Mouse (Mus musculus): ENCODE measurements at regions not wholly inside any gene's neighbourhood (a gene's known extent, or its start where the extent isn't known, plus 50 kb on each side); places are given as distances from the start of the nearest gene placed in this dataset.

GRCm38 (mm10) chr1:183504103-183504841, 86.3 kb downstream of the Hhipl2 start:
- intact Hi-C loops (cut with DNase I) = no loop called here
- DNase-seq (ENCODE audit: low spot score in 2 of 2) = no peak

DNA sequence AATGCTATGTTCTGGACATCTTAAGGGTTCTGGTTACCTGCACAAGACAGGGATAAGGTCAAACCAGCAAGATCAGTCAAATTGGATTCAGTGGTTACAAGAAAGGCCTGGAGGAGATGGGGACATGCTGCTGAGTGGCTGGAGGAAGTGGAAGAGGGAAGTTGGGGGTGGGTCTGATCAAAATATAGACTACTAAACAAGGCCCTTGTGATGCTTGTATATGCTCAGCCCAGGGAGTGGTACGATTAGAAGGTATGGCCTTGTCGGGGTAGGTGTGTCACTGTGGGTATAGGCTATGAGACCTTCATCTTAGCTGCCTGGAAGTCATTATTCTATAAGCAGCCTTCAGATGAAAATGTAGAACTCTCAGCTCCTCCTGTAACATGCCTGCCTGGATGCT, 89.9 kb downstream of the Hhipl2 start:
- DNase-seq (ENCODE audit: low spot score in 2 of 2) = no peak
- intact Hi-C loops (cut with DNase I) = no loop called here

- no peak for DNase-seq (ENCODE audit: low spot score in 2 of 2)
- intact Hi-C loops (cut with DNase I) = no loop called here
Measured at GRCm38 (mm10) chr1:183510759-183511158, 92.7 kb downstream of the Hhipl2 start.

- DNase-seq (ENCODE audit: low spot score in 2 of 2) = no peak
- intact Hi-C loops (cut with DNase I) = no loop called here
Measured at GRCm38 (mm10) chr1:183513876-183514275, 95.9 kb downstream of the Hhipl2 start.

- DNase-seq (ENCODE audit: low spot score in 2 of 2) = no peak
- intact Hi-C loops (cut with DNase I) = no loop called here
Measured at GRCm38 (mm10) chr1:183514281-183514983, 96.4 kb downstream of the Hhipl2 start.

GRCm38 (mm10) chr1:183514984-183515287, 96.9 kb downstream of the Hhipl2 start:
- intact Hi-C loops (cut with DNase I) = no loop called here

DNA sequence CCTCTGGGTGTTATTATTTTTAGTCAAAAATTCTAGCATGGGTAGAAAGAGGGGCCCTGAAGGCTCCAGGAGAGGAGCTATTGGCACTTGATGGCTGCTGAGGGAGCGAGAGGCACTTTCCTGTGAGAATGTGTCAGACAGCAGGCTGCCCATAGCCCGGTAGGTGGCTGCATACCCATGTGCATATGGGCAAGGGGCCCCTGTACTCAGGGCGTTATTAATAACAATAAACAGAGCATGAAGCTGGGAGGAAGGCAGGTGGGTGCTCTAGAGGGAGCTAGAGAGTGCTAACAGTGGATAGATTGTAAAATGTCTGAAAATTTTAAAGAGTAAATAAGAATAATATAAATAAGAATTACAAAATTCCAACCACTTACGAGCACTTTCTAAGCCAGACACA, 98.2 kb downstream of the Hhipl2 start:
- DNase-seq (ENCODE audit: low spot score in 2 of 2) = no peak
- intact Hi-C loops (cut with DNase I) = no loop called here

More at GRCm38 (mm10) chr1:183514984-183515287, 96.9 kb downstream of the Hhipl2 start:
- no peak for DNase-seq (ENCODE audit: low spot score in 2 of 2)

- DNase-seq (ENCODE audit: low spot score in 2 of 2) = no peak
- intact Hi-C loops (cut with DNase I) = no loop called here
Measured at GRCm38 (mm10) chr1:183517236-183517635, 99.2 kb downstream of the Hhipl2 start.

GRCm38 (mm10) chr1:183521569-183521968, 103.6 kb downstream of the Hhipl2 start:
- intact Hi-C loops (cut with DNase I) = no loop called here
- DNase-seq (ENCODE audit: low spot score in 2 of 2) = no peak

DNA sequence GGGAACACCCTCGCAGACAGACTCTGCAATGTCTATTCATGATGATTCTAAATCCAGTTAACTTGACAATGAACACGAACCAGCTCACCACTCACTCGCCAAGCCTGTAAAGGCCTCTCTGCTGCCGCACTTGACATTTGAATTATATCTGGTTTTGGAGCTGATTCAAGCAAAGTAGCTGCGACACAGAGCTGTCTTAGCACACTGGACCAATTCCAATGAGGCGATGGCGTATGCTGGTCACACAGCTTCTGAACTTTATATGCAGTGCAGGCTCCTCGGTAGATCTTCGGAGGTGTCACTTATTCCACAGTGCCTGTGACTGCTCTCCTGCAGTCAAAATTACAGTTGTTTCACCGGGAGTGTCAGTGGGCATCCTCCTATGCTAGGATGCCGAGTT, 115.4 kb downstream of the Hhipl2 start:
- no peak for DNase-seq (ENCODE audit: low spot score in 2 of 2)
- intact Hi-C loops (cut with DNase I) = no loop called here

- no peak for DNase-seq (ENCODE audit: low spot score in 2 of 2)
- intact Hi-C loops (cut with DNase I) = no loop called here
Measured at GRCm38 (mm10) chr1:183548752-183549387, 130.9 kb downstream of the Hhipl2 start.

DNA sequence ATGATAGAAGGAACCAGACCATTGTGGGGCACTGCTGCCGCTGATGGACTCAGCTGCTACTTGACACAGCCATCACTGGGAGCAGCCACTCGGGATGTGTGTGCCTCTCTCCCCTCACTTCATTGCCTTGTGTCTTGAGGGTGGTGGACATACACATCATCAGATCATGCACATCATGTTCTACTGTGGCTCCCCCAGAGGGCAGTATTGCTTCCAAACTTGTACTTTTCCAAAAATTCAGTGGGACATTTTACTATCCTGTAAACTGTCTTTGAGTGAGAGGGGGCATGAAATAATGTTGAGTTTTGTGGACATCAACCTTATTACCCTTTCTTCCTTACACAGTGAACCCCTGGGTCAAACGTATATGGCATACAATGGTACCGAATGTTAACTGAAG, 134.6 kb downstream of the Hhipl2 start:
- intact Hi-C loops (cut with DNase I) = no loop called here
- DNase-seq (ENCODE audit: low spot score in 2 of 2) = no peak

- no peak for DNase-seq (ENCODE audit: low spot score in 2 of 2)
- intact Hi-C loops (cut with DNase I) = no loop called here
Measured at GRCm38 (mm10) chr1:183553219-183553618, 135.2 kb downstream of the Hhipl2 start.

GRCm38 (mm10) chr1:183562853-183563252, 144.8 kb downstream of the Hhipl2 start:
- intact Hi-C loops (cut with DNase I) = no loop called here
- no peak for DNase-seq (ENCODE audit: low spot score in 2 of 2)

DNA sequence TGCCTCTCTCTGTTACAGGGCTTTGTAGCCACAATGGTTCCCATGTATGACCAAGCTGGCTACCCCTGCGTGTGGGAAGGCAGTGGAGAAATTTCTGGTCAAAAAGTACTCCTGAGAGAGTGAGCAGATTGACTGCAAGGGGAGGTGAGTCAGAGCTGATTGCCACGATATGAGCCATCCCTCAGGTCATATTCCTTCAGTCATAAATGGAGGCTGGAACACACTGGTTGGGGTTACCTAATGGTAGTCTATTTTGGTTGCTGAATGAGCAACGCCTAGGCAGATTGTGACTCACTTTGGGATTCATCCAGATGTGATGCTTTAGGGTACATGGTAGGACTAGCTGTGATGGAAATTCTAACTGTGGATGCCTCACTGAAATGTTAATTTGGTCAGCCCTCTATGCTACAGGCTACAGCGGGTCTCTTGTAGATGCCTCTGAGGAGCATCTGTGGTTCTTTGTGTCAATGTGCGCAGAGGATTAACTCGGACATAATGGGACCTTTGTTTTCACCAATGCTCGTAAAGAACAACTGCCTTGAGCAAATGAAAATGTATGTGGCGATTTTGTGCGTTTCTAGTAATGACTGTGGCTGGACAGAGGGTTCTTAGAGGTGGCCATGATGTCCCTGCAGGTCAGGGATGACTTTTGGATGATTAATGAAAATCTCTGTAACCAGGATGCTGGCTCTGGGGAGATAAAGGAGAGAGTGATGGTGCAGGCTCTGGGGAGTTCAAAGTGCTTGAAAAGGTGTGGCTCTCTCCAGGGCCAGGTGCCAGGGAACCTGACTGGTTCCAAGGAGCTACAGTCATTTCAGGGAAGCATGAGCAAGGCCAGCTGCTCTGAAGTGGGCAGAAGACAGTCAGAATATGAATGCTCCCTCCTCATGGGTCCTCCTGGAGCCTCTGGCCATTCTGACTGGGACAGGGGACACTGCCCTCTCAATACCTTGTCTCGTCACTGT, 155.9 kb downstream of the Hhipl2 start:
- DNase-seq (ENCODE audit: low spot score in 2 of 2) = no peak
- intact Hi-C loops (cut with DNase I) = no loop called here

- intact Hi-C loops (cut with DNase I) = no loop called here
- no peak for DNase-seq (ENCODE audit: low spot score in 2 of 2)
Measured at GRCm38 (mm10) chr1:183584861-183585260, 166.8 kb downstream of the Hhipl2 start.

GRCm38 (mm10) chr1:183586406-183586805, 168.4 kb downstream of the Hhipl2 start:
- intact Hi-C loops (cut with DNase I) = no loop called here
- no peak for DNase-seq (ENCODE audit: low spot score in 2 of 2)

DNA sequence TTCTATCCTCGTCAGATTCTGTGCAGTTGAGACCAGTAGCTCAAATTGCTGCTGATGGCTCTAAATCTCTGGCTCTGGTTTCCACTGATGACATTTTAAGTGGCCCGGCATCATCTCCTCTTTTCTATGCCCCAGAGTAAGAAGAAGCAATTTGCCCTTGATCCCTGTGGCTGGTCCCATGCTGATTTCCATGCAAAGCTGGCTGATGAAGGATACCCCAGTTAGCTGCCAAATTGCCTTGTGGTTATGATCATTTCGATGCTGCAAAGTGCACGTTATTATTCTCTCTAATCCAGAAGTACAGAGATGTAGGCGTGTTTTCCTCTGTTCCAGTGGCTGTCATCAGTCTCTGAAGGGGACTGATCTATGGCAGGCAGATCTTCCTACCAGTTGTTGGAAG, 177.3 kb downstream of the Hhipl2 start:
- intact Hi-C loops (cut with DNase I) = no loop called here

GRCm38 (mm10) chr1:183600466-183600865, 182.5 kb downstream of the Hhipl2 start:
- DNase-seq (ENCODE audit: low spot score in 2 of 2) = no peak
- intact Hi-C loops (cut with DNase I) = no loop called here

More for the DNA sequence above, 177.3 kb downstream of the Hhipl2 start:
- DNase-seq (ENCODE audit: low spot score in 2 of 2) = no peak
